Mouse (Mus musculus): ENCODE results near the gene Cuta.

Gene Cuta

DNA sequence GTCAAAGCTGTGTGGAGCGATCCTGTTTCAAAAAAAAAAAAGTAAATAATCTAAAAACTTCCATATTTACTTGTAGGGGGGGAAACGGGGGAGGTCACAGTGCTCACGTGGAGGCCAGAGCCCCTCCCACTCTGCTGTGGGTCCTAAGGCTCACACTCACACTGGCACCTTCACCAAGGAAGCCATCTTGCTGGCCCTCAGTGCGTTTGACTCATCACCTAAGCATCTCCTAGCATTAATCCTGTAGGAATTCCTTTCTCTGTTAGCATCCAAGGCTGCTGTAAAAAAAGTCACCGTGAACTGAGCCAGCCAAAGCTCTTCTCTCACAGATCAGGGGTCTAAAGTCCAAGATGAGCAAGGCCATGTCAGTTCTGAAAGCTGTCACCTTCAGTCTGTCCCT lies 16.9 kb upstream of the Cuta start:
- peak; percentile 32 for DNase-seq (ENCODE audit: low spot score)

DNA sequence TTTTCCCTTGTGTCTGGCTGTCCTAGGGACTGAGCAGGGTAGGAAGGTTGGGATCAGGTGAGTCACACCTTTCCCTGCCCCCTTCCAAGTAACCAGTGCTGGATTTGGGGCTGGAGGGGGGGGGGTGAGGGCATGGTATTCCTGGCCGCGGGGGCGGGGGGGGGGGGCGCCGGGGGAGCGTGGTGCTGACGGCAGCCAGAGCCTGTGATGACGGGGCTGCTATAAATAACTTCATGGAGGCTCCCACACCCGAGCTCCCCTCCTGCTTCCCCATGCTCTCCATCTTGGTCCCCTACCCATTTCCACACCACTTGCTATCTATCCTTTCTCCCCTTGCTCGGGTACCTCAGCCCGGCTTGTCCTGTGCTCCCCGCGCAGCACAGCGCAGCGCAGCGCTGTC lies 14.4 kb upstream of the Cuta start:
- no peak for DNase-seq (ENCODE audit: low spot score)

DNA sequence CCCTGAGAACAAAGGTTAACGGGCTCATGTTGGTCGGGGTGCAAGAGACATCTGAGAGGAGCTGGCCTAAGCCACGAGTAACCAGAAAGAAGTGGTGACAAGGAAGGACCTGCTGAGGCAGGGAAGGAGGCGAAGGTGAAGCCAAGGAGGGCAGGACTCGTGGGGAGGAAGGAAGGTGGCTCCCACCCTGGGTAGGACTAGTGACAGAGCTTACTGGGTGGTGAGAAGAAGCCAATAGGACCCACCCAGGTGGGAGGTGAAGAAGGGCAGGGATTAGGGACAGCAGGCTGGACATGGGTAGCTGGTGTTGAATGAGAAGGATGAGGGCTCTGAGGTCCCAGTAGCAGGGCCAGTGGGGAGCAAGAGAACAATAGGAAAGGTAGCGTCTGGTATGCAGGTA lies 13.8 kb upstream of the Cuta start:
- DNase-seq (ENCODE audit: low spot score) = no peak

DNA sequence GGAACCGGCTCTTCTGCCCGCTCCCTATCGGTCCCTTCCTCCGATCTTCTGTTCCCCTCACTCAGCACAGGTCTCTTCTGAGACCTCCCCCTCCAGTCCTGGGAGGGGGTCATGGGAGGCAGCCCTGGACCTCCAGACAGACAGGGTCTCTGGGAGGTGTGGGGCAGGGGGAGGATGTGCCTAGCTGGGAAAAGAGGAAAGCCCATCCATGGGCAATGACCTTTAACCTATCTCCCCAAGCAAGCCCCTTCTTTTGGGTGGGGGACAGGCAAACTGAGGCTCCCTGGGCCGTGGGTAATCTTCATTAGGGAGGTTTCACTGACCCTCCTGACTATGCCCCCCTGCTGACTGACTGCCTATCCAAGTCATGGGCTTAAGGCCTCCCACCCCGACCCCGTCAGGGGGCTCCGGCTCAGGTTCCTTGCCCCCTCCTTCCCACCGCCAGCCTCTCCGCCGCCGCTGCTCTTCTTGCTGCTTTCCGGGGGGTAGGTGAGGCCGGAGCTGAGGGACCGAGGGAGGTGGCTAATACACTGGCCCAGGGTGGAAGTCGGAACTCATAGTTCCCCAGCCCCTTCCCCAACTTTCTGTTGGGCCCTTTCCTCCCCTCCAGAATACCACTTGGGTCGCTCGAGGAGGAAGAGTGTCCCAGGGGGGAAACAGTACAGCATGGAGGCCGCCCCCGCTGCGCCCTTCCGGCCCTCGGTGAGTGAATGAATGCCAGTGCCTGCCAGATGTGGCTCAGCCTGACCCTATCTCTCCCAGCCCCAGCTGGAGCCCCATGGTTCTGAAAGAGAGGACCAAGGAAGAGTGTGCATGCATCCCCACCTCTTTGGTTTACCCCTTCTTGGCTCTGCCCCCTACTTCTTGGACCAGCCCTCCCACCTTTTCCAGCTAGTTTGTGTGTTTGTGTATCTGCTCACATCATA lies 12.8 kb upstream of the Cuta start:
- no peak for DNase-seq (ENCODE audit: low spot score)

DNA sequence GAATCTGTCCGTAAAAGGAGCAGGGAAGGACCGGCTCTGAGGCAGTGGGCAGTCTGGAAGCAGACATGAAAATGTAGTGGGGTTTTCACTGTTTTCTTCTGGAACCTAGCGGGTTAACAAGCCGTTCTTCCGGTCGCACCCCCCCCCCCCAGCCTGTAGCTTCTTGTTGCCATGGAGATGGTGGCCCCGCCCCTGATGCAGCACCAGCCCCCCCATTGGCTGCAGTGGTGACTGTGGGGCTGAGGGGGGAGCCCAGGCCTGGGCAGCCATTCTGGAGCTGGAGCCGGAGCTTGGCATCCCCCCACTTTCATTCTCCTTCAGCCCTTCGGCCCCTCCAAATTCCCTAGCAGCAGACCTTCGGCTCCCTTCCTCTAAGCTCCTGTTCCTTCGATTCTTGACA lies 12.0 kb upstream of the Cuta start:
- peak; percentile 72 for DNase-seq (ENCODE audit: low spot score)

DNA sequence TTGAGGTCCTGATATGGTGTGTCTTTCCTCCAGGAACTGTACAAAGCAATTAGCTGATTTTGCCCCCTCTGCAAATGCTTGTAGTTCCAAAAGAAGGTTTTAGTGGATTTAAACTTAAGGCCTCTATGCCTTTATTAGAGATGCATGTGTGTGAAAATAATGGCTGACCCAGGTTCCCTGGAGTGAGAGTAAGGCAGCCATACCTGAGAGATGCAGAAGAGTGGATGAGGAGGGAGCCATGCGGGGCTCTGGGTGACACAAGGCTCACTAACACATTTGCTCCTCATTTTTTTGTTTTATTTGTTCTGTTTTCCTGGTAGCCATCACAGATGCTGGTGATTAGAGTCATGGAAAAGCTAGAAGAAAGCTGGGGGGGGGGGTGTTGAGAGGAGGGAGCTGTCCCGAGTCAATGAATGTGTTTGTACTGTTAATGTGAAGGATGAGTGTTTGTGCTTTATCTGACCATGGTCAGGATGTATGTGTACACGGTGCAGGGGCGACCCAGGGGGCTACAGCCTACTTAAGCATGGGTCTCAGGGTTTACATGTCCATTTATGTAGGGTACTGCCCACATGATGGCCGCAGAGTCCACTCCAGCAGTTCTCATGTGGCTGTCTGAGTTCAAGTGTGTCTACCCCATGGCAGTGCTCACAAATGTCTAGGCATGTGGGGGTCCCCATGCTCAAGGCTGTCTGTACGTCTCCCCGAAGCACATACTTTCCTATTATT lies 11.4 kb upstream of the Cuta start:
- no peak for DNase-seq (ENCODE audit: low spot score)

DNA sequence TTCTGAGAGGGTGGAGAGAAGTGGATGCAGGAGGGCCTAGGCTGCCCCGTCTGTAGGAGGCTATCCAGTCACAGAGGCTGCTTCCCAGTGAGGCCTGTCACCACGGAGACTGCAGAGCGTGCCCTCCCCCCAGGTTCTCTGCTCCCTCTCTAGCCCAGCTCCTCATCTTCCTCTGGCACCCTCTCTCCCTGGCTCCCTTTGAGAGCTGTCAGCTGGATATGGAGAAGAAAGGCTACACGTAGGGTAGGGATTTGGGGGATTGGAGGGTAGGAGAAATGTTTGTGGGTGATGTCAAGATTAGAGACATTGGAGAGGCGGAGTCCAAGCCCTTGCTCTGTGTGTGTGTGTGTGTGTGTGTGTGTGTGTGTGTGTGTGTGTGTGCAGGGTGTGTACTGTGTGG lies 10.5 kb upstream of the Cuta start:
- DNase-seq (ENCODE audit: low spot score) = no peak

DNA sequence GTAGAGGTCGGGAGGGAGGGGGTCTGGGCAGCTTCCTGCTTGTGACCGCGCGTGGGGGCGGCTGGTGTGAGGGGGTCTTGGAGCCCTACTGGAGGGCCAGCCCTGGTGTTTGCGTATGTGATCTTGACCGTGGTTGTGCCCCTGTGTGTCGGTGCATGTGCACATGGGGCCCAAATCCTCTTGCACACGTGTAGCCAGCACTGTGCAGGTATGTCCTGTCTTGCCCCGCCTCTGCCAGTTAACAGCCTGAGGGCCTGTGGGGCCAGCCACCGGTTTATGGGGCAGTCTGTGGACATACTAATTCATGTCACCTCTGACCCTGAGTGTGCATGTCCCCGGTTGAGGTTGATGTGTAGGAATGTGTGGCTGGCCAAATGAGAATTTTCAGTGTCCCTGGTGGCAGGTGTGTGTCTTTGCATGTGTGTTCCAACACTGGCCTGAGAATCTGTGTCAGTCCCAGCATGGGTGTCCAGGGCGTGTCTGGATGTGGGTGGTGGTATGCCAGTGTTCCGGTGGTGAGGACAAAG lies 9.7 kb upstream of the Cuta start:
- no peak for DNase-seq (ENCODE audit: low spot score)

DNA sequence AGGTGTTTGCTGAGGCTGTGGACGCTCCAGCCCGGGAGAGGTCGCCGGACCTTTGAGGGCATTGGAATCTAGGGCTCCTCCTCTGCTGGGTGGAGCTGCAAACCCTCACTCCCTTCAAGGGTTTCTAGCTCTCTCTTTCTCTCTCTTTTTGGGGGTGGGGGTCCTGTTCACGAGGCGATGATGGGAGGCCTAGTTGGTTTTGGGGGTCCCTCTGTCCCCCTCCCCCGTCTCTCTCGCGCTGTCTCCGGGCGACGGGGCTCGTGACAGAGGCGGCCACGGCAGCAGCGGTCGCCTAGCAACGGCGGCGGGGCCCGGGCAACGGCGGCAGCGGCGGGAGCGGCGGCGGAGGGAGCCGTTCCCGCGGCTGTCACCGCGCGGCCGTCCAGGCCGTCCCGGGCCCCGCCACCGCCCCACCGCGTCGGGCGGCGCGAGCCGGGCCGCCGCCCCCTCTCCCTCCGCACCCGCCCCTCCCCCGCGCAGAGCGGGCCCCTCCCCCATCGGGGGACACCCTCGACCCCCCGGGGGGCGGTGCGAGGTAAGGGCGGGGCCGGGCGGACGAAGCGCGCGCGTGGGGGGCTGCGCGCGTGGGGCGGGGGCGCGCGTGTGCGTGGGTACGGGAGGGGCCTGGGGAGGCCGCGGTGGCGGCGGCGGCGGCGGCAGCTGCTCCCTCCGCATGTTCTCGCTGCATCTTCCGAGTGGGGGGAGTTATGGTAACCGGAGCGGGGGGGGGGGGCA lies 9.1 kb upstream of the Cuta start:
- DNase-seq (ENCODE audit: low spot score) = peak; percentile 56

DNA sequence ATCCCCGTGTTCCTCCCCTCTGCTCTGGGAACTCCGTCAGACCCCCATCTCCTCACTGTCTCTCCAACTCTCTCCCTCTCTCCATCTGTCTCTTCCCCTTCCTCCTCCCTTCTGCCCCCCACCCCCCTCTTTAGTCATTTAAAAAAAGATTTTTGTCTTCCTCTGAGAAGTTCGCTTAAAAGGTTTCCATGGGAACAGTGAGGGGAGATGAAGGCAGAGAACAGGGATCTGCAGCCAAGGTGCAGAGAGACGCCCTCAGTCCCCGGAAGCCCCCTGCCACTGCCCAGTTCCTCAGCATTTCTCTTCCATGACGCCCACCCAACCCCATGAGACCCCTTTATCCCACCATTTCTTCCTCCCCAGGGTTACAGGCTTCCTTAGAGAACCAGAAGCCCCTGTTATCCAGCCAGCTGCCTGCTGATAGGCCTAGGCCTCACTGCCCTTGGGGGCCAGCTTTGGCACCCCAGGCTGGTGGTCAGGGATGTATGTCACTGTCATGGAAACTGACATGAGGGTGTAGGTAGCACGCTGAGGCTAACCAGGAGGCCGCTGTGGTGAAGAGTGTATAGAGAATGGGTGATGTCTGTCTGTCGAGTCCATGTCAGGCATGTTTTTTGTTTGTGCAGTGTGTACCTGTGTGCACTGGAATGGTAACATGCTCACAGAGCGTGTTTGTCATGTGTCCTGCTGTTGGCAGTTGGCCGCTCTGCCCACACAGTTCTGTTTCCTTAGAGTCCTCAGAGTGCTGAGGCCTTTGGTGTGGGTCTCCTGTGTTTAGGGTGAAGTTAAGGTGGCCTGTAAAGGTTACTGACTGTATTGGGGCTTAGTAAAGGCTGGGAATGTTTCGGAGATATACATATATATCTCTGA lies 8.1 kb upstream of the Cuta start:
- DNase-seq (ENCODE audit: low spot score) = no peak

DNA sequence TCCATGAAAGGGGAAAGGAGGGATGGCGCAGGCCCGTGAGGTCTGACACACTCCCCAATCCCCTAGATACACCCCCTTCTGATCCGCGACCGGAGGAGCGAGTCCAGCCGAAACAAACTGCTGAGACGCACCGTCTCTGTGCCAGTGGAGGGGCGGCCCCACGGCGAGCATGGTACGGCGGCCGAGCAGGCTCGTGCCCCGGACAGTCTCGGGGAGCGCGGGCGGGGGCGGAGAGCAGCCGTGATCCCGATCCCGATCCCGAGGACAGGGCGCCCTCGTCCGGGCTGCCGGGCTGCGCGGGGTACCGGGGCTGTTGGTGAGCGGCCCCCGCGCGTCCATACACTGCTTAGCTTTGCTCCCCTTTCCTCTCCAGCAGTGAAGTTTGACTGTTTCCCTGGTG lies 7.2 kb upstream of the Cuta start:
- no peak for DNase-seq (ENCODE audit: low spot score)

DNA sequence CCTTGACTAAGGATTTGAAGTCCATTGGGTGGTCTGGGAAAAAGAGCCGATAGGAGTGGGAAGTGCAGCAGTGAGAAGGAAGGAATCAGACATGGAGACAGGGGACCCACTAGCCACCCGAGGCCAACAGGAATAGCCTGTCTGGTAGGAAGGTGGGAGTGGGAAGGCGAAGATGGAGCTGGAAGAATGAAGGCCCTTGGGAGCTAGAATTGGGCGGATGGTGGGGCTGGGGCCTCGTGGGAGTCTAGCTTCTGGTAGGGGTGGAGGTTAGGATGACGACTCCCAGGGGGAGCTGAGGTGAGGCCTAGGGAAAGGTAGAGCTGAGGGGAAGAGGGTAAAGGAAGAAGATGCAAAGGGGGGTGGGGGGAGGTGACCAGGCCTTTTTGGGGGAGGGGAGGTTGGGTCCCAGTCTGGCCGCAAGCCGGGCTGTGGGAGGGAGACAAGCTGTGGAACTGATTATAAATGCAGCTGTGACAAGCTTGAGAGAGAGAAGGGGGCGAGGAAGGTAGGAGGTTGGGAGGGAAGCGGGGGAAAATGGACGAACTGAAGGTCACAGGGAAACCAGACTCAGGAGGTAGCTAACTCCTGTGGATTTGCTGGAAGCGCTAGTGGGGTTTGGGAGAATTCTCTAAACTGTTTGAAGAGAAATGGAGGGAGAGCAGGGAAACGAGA lies 6.6 kb upstream of the Cuta start:
- DNase-seq (ENCODE audit: low spot score) = no peak

DNA sequence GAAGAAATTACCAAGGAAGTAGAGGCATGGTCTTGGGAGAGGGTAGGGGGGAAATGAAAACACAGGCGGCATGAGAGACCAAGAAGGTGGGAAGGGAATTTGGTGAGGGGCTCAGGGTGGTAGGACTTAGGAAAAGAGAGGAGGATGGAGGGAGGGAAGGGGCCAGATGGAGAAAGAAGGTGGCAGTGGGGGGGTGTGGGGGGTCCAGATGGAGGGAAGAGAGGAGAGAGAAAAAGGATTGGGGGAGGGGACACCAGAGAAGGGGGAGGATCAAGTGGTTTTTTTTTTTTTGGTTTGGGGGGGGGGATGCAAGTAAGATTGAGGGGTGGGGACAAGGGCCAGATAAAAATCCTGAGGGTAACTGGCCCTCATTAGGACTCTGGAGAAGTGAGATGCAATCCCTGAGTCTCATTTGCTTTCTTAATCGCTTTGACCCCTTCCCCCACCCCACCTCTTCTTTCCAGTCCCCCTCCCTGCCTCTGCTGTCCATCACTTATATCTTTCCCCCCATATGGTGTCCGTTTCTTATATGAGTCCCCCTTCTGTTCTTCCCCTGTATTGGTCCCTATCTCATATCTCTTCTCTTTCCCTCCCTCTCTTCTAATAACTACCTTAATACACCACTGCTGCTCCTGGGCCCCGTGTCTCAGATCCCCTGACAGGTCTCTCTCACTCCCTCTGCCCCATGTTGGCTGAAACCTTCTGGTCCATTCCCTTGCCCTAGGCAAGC lies 2.6 kb upstream of the Cuta start:
- DNase-seq (ENCODE audit: low spot score) = no peak

DNA sequence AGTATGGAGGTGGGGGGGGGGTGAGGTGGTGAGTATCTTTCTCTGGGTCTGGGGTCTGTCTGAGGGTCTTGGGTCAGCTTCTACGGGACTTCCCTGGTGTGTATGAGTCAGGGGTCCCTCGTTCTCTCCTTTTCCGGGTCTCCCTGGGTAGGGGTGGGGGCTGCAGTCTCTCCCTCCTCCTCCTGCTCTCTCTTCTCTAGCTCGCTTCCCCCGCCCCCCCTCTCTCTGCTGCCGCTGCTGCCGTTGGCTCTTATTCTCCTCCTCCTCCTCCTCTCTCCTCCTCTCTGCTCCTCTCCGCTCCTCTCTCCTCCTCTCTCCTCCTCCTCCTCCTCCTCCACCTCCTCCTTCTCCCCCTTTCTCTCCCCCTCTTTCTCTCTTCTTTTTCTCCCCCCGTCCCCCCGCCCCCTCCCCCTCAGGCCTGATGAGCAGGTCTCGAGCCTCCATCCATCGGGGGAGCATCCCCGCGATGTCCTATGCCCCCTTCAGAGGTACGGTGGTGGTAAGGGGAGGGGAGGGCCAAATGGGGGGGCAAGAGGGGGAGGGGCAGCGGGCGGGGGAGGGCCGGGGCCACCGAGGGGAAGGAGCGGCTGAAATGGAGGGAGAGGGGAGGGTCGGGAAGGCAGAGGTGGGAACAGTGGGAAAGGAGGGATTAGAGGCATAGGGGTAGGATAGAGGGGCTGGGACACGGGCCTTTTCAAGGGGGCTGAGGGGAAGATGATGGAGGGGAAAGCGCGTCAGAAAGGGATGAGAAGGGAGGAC lies 1.8 kb upstream of the Cuta start, which contains the start of gene Syngap1:
Gene Syngap1, plus strand, starts transcription at position 223 of the 759 bp plus-strand sequence.
- DNase-seq (ENCODE audit: low spot score) = peak; percentile 55

DNA sequence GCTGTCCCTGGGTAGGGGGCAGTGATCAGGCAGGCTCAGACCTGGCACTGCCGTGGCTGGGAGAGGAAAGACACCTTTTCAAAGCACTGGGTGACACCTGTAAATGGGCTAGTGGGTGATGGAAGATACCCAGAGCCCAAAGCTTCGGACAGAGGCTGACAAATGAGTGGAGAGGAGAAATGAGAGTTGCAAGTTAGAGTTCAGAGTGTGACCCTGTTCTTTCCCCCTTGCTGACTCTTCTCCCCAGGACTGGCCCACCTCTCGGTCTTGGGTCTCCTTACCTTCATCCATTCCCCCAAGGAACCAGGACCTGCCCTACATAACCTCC lies 568 bp upstream of the Cuta start:
- no peak for DNase-seq (ENCODE audit: low spot score)

DNA sequence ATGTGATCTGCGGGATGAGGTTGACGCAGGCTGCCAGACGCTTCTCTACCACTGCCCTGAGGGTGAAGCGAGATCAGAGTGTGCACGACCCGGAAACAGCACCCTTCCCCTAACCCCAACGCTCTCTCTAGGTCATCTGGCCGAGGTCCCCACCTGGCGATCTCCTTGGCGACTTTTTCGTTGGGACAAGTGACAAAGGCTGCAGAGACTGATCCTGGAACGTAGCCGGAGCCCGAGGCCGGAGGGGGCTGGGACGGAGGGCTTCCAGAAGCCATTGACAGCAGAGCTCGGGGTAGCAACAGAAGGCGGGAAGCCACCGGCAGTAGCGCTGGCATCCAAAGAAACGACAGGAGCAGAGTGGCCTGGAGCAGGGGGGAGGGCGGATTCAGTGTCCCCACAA lies 638 bp downstream of the Cuta start:
- DNase-seq (ENCODE audit: low spot score) = no peak

DNA sequence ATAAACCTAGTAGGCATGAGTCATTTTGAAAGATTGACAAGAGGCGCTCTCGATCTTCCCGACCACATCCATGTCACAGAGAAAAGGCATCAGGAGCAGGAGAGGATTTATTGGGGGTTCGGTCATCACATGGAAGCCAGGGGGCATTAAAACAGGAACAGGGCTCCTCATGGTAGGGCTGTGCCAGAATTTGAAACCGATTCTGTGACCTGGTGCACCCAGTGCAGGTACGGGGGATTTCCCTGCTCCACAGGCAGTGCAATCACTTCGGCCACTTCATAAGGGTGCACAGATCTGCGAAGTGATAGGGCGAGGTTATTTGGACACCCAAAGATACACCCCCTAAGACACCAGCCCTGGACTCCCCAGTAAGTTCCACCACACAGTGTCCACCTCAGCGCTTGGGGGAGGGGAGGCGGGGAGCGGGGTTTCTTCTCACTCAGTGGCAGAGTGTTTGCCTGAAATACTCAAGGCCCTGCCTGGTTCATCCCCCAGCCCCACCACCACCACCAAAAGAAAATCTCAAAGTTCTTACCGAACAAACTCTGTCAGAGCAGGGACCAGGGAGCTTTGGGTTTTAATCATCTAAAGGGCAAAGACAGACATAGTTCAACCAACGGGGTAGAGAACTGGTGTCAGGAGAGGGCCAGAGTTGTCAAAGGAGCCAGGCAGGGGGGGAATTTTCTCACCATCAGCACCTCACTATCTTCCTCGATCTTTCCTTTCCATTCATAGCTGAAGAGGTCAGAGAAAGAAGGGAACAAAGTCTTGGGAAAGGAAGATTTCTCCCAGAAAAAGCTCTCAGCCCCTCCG lies 1.3 kb downstream of the Cuta start:
- DNase-seq (ENCODE audit: low spot score) = no peak

DNA sequence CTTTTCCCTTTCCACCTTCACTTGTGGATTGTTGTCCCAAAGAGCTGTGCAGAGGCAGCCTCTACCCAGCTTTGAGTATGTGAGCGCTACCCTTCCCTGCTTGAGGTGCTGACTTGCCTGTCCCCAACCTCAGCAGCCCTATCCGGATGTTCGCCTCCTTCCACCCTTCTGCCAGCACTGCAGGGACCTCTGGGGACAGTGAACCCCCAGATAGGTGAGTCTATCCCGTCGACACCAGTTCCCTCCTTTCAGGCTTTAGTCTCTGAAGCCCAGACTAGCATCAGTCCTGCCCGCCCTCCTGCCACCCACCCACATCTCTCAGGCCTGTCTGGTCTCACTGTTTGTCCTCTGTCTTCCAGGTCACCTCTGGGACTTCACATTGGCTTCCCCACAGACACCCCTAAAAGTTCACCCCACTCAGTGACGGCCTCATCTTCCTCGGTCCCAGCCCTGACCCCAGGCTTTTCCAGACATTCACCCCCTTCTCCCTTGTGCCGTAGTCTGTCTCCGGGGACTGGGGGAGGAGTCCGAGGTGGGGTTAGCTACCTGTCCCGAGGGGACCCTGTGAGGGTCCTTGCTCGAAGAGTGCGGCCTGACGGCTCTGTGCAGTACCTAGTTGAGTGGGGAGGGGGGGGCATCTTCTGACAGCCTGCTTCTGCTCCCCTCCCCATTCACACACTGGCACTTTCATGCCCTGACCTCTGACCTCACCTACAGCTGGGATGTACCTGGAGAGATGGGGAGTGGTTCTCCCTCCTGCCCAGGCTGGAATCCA lies 2.3 kb downstream of the Cuta start:
- no peak for DNase-seq (ENCODE audit: low spot score)

Data from yolk sac, embryonic 10.5 days (tissue).